8 mouse cellular contexts compared by ENCODE assay signal in genomic region chr10:53434376-53435171, GRCm38 (mm10). TPM values are rescaled to one million over a fixed set of nuclear protein-coding genes. Genes with fewer than 3 reads are reported as not detected.
DNase-seq lines count a peak whose midpoint lies in the region; ATAC-seq lines count a peak whose summit lies in the region.

No protein-coding gene starts in this region.

- WGBS in embryonic facial prominence, embryonic 10.5 days: 83% methylated on average over 13 of the region's 13 CpGs
- WGBS in midbrain, embryonic 11.5 days: 87% methylated on average over 13 of the region's 13 CpGs

- peaks cover 28% of the 10 kb centered on the region for H3K4me1 ChIP-seq in embryonic facial prominence, embryonic 10.5 days
- H3K4me1 ChIP-seq in midbrain, embryonic 11.5 days (ENCODE audit: control insufficient read depth, insufficient read depth, low read length): no peaks in the 10 kb centered on the region; the same call in 1 of the 2 replicates

- H3K27me3 ChIP-seq in embryonic facial prominence, embryonic 10.5 days (replicated peaks; ENCODE audit: low read depth, poor library complexity, severe bottlenecking): no peaks in the 10 kb centered on the region
- no peaks in the 10 kb centered on the region for H3K27me3 ChIP-seq in midbrain, embryonic 11.5 days (ENCODE audit: control insufficient read depth, insufficient read depth, low read length)

- H3K9ac ChIP-seq in midbrain, embryonic 11.5 days (ENCODE audit: low read length): no peak overlapping the region

- no peaks in the 10 kb centered on the region for H3K36me3 ChIP-seq in embryonic facial prominence, embryonic 10.5 days (replicated peaks)
- H3K36me3 ChIP-seq in midbrain, embryonic 11.5 days (ENCODE audit: control insufficient read depth, insufficient read depth, low read length): no peaks in the 10 kb centered on the region

- DNase-seq in kidney, adult 18-20 months: peak; percentile 18
- no peak for DNase-seq in kidney, postnatal 4 days
- DNase-seq in embryonic facial prominence, embryonic 10.5 days (ENCODE audit: low spot score): no peak
- peak; percentile 18 for DNase-seq in kidney, postnatal 10 days
- peak; percentile 60 for DNase-seq in mesoderm, embryonic 11.5 days (ENCODE audit: low read depth, low spot score)
- DNase-seq in thymus, adult 18-20 months: no peak
- no peak for DNase-seq in midbrain, embryonic 11.5 days (ENCODE audit: low spot score, missing footprints)

- no peaks in the 10 kb centered on the region for H3K9me3 ChIP-seq in embryonic facial prominence, embryonic 10.5 days
- H3K9me3 ChIP-seq in midbrain, embryonic 11.5 days (ENCODE audit: control insufficient read depth, low read length): no peaks in the 10 kb centered on the region

- no peak overlapping the region for H3K4me3 ChIP-seq in embryonic facial prominence, embryonic 10.5 days
- H3K4me3 ChIP-seq in midbrain, embryonic 11.5 days (ENCODE audit: low read depth, low read length): no peak overlapping the region

- H3K4me2 ChIP-seq in midbrain, embryonic 11.5 days: no peak overlapping the region

- no peak; the same call in 1 of the 2 replicates for ATAC-seq in midbrain, embryonic 11.5 days (ENCODE audit: low FRiP score)
- ATAC-seq in cerebellum, adult (ENCODE audit: insufficient number of reproducible peaks, low FRiP score, low TSS enrichment): no peak

- H3K27ac ChIP-seq in embryonic facial prominence, embryonic 10.5 days (replicated peaks): peak overlapping the region; percentile 75
- no peak overlapping the region for H3K27ac ChIP-seq in midbrain, embryonic 11.5 days (ENCODE audit: low read depth, low read length)

RNA-seq across cellular contexts. Expression of gene Cep85l, which starts 54.8 kb away (rescaled TPM):
- polyA plus RNA-seq in embryonic facial prominence, embryonic 10.5 days (2016; fragmentation: Nextera tagmentation; extraction: Ambion mirVana): 4.9 and 5.1 TPM in 2 replicates
- 3.8 and 4.4 TPM in 2 replicates for polyA plus RNA-seq in midbrain, embryonic 11.5 days (2014; fragmentation: Nextera tagmentation; extraction: Ambion mirVana)

Comparison
In these comparisons a context has a peak if more than half of its experiments do, and no peak if none do; other contexts are left out.
1. DNase-seq: peak in kidney, adult 18-20 months (single experiment), kidney, postnatal 10 days (single experiment) and mesoderm, embryonic 11.5 days (single experiment); none in kidney, postnatal 4 days (0 of 2), embryonic facial prominence, embryonic 10.5 days (single experiment), thymus, adult 18-20 months (0 of 2) and midbrain, embryonic 11.5 days (single experiment).